In the genomic region with DNA sequence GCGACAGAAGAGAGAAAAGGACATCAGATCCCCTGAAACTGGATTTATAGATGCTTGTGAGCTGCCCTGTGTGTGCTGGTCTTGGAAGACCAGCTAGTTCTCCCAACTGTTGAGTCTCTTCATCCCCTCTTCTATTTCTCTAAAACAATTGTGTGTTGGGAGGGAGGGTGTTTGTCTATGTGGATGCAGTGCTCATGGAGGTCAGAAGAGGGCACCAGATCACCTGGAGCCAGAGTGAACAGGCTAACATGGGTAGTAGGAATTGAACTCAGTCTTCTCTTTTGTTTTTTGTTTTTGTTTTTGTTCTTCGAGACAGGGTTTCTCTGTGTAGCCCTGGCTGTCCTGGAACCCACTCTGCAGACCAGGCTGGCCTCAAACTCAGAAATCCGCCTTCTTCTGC, we compare ENCODE assay signal across 10 mouse cellular contexts. TPM values are rescaled to one million over a fixed set of nuclear protein-coding genes. Genes with fewer than 3 reads are reported as not detected.
A peak's percentile ranks its signal among the peaks of the same experiment; 100 is the strongest.
DNase-seq lines count a peak whose midpoint lies in the region; ATAC-seq and TF ChIP-seq lines count a peak whose summit lies in the region.
"Had no signal": no experiment of that assay in that cellular context is flagged by ENCODE, and none has a peak within 500 bp of the region (broad histone marks: within the 10 kb centered on the region; RNA-seq: fewer than 3 reads in every experiment).

No protein-coding gene starts in this region.

- peaks cover 83% of the 10 kb centered on the region for H3K36me3 ChIP-seq in midbrain, embryonic 13.5 days

- no peaks in the 10 kb centered on the region for H3K4me1 ChIP-seq in midbrain, embryonic 13.5 days (replicated peaks)
- H3K4me1 ChIP-seq: stomach, embryonic 15.5 days had no signal

- 91% methylated on average over 3 of the region's 3 CpGs for whole genome bisulfite sequencing in midbrain, embryonic 13.5 days

- no peak for DNase-seq in gastrocnemius, adult 2 months
- DNase-seq in gastrocnemius, postnatal 36 days, result no peak
- peak; percentile 21 for DNase-seq in ovary, postnatal 36 days (ENCODE audit: low spot score)
- DNase-seq in ovary, adult 18-20 months (ENCODE audit: low spot score), result no peak
- peak; percentile 68 for DNase-seq in brain, adult 2 months (ENCODE audit: low read depth, low spot score)
- DNase-seq in heart, postnatal 36 days, result peak; percentile 13 to 22
- DNase-seq in retina, postnatal 7 days (ENCODE audit: low read depth, low spot score), result peak; percentile 17

- H3K27ac ChIP-seq in gastrocnemius, adult 2 months, result no peak overlapping the region
- H3K27ac ChIP-seq in midbrain, embryonic 13.5 days, result no peak overlapping the region
- H3K27ac ChIP-seq: stomach, embryonic 15.5 days had no signal

- H3K9ac ChIP-seq in midbrain, embryonic 13.5 days (replicated peaks), result no peak overlapping the region
- H3K9ac ChIP-seq: stomach, embryonic 15.5 days had no signal

- H3K4me3 ChIP-seq in gastrocnemius, adult 2 months, result no peak overlapping the region
- no peak overlapping the region for H3K4me3 ChIP-seq in midbrain, embryonic 13.5 days (replicated peaks)
- H3K4me3 ChIP-seq: erythroblast, embryonic 14.5 days; stomach, embryonic 15.5 days had no signal

- intact Hi-C loops in gastrocnemius, adult 2 months (cut with DNase I), result loop anchor here (5.0 kb wide), 1 partner anchor 121 kb away; no protein-coding TSS in a partner anchor
- intact Hi-C loops in gastrocnemius, postnatal 36 days (cut with DNase I), result no loop called here
- intact Hi-C loops in heart, postnatal 36 days (cut with DNase I), result no loop called here

- peak; percentile 63 for TF ChIP-seq CTCF in gastrocnemius, adult 2 months (IDR thresholded peaks at IDR 0.05)

- H3K4me2 ChIP-seq in midbrain, embryonic 13.5 days (replicated peaks), result no peak overlapping the region
- H3K4me2 ChIP-seq: stomach, embryonic 15.5 days had no signal

- H3K9me3 ChIP-seq in midbrain, embryonic 13.5 days, result no peaks in the 10 kb centered on the region
- H3K9me3 ChIP-seq: stomach, embryonic 15.5 days had no signal

- H3K27me3 ChIP-seq in midbrain, embryonic 13.5 days, result no peaks in the 10 kb centered on the region
- H3K27me3 ChIP-seq: stomach, embryonic 15.5 days had no signal

- no peak for ATAC-seq in midbrain, embryonic 13.5 days

RNA-seq across cellular contexts. Expression of gene Rusc1, which starts 34.3 kb away (rescaled TPM):
- total RNA-seq in gastrocnemius, adult 2 months (2021), result 10 to 100 TPM; 16.8 to 20.5 TPM
- total RNA-seq in gastrocnemius, postnatal 36 days (2021), result 10 to 100 TPM; 14.8 to 15.7 TPM
- total RNA-seq in heart, postnatal 36 days (2021), result 10 to 100 TPM; 24.4 to 25.1 TPM
- polyA plus RNA-seq in midbrain, embryonic 13.5 days (2015; fragmentation: Nextera tagmentation; extraction: Ambion mirVana), result 59.8 and 69.5 TPM in 2 replicates

RNA-seq across cellular contexts. Expression of gene Gm43738, which starts 42.1 kb away (rescaled TPM):
- not detected for total RNA-seq in gastrocnemius, adult 2 months (2021)
- not detected for total RNA-seq in gastrocnemius, postnatal 36 days (2021)
- not detected for total RNA-seq in heart, postnatal 36 days (2021)
- polyA plus RNA-seq in midbrain, embryonic 13.5 days (2015; fragmentation: Nextera tagmentation; extraction: Ambion mirVana), result not detected in 2 replicates
- polyA plus RNA-seq: erythroblast, embryonic 14.5 days; stomach, embryonic 15.5 days had no signal

RNA-seq across cellular contexts. Expression of gene Fdps, which starts 43.0 kb away (rescaled TPM):
- 10 to 100 TPM; 24.8 to 28.8 TPM for total RNA-seq in gastrocnemius, adult 2 months (2021)
- 10 to 100 TPM; 23.2 to 27.5 TPM for total RNA-seq in gastrocnemius, postnatal 36 days (2021)
- 10 to 100 TPM; 20.0 to 20.7 TPM for total RNA-seq in heart, postnatal 36 days (2021)
- 351 and 358 TPM in 2 replicates for polyA plus RNA-seq in midbrain, embryonic 13.5 days (2015; fragmentation: Nextera tagmentation; extraction: Ambion mirVana)

Comparison
In these comparisons a context has a peak if more than half of its experiments do, and no peak if none do; other contexts are left out.
1. DNase-seq: peak in ovary, postnatal 36 days (single experiment), brain, adult 2 months (single experiment), heart, postnatal 36 days (2 of 2) and retina, postnatal 7 days (single experiment); none in gastrocnemius, adult 2 months (single experiment), gastrocnemius, postnatal 36 days (0 of 2) and ovary, adult 18-20 months (single experiment).